Mouse (Mus musculus) frontal cortex, postnatal 25 days (tissue): ENCODE measurements at regions not wholly inside any gene's neighbourhood (a gene's known extent, or its start where the extent isn't known, plus 50 kb on each side); places are given as distances from the start of the nearest gene placed in this dataset.

ENCODE experiments used
- DNase-seq, 2 experiments: peaks; one replicate each; pipeline ENCODE4 v3.0.0; 2022; ENCODE audit warnings: low spot score in 2 of 2

DNA sequence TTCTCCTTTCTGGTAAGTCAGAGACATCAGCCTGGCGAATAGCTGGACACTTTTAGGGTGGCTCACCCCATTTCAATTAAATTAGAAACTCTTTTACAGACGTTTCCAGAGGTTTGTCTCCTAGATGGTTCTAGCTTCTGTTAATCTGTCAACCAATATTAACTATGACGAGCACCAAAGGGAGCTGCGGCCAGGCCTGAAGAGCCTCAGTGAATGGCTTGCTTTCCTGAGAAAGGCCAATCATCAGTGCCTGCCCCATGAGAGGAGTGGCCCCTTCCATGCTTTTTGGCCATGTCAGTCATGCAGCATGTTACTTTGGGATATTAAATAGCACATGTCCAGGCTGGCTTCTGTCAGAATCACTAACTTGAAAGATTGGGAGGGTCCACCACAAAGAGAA is 296.6 kb upstream of the Id2 start:
- DNase-seq = no peak

GRCm38 (mm10) chr12:25389202-25389601 is 292.3 kb upstream of the Id2 start:
- DNase-seq = no peak

GRCm38 (mm10) chr12:25387791-25388280 is 290.9 kb upstream of the Id2 start:
- DNase-seq = no peak

GRCm38 (mm10) chr12:25382961-25383360 is 286.0 kb upstream of the Id2 start:
- DNase-seq = no peak

GRCm38 (mm10) chr12:25382475-25382874 is 285.5 kb upstream of the Id2 start:
- no peak for DNase-seq

DNA sequence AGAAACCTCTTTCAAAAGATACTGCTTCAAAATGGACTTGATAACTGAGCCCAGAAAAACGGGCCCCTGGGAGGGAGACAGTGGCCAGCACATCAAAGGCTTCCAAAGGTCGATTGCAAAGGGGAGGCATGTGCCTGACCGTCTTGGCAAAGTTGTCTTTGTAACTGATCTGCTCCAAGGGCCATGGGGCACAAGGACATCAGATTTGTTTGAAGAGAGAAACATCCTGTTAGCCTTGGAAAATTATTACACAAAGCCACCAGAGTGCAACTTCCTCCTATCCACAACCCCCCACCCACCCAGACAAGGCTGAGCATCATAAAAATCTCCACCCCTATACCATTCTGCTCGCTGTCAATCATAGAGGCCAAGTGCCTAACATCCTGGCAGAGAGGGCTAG is 284.7 kb upstream of the Id2 start:
- DNase-seq = no peak

DNA sequence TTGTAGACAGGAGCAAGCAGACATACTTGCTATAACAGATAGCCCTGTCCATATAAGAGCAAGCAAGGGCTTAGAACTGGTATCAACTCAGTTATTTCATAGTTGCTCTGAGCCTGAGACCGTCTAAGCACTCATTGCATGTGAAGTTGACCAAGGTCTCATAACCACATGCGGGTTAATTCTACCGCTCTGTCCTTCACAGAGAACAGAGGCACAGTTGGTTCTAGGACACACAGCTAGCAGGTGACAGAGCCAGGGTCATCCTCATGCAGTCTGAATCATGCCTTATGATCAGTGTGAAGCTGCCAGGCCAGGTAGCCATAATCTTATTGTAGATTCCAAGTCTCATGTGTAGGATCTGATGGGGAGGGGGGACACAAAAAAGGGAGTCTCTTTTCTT is 283.1 kb upstream of the Id2 start:
- DNase-seq = no peak

DNA sequence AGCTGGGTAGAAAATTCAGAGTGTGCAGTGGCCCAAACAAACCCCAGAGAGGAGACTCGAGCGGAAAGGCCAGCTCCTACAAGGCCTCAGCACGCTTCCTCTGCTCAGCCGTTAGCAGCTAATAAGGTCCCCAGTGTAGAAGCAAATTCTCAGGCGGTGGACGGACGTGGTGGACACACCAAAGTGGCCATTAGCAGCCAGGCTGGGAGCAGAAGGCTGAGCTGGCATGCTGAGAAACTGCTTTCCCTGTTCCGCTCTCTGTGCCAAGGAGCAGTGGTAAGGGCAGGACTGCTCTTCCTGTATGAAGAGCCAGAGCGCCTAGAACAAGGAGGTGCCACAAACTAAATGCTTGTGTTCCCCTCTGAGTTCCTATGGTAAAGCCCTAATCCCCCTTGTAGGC is 282.1 kb upstream of the Id2 start:
- DNase-seq = no peak

- DNase-seq = no peak
Measured at GRCm38 (mm10) chr12:25378036-25378645, 281.2 kb upstream of the Id2 start.

DNA sequence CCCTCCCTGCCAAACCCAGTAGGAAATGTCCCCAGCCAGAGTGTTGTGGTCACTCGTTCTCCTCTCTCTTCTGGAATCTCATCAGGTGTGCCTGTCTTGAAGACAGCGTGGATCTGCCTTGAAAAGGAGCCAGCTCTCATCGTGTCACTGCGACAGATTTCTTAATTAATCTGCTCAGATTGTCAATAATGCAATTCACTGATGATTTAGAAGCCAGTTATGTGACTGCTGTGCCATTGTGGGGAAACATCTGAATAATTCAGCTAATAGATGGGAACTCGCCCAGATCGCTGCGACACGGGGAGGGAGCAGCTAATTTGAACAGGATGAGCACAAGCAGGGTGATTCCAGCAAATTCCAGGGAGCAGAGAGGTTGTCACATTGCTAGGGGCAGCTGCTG is 279.5 kb upstream of the Id2 start:
- DNase-seq = no peak

GRCm38 (mm10) chr12:25367541-25367940 is 270.6 kb upstream of the Id2 start:
- DNase-seq = no peak

- no peak for DNase-seq
Measured at GRCm38 (mm10) chr12:25365600-25366267, 268.8 kb upstream of the Id2 start.

GRCm38 (mm10) chr12:25364966-25365568 is 268.1 kb upstream of the Id2 start:
- DNase-seq = no peak

- no peak for DNase-seq
Measured at GRCm38 (mm10) chr12:25363839-25364238, 266.9 kb upstream of the Id2 start.

DNA sequence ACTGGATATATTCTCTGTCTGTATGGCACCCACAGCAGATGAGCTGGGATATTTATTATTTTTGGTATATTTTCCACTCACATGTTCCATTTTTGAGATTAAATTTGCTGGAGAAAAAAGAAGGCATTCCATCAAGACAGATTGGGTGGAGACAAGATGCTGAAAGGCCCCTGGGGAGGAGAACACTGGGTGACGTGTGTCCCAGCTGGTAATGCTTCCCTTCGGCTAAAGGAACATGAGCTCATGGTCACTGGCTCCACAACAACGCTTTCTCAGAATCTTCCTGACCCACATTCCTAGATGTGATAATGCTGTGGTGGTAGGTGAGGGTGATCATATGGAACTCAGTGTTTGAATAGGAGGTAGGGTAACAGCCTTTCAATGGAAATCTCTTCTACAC is 266.4 kb upstream of the Id2 start:
- DNase-seq = no peak

DNA sequence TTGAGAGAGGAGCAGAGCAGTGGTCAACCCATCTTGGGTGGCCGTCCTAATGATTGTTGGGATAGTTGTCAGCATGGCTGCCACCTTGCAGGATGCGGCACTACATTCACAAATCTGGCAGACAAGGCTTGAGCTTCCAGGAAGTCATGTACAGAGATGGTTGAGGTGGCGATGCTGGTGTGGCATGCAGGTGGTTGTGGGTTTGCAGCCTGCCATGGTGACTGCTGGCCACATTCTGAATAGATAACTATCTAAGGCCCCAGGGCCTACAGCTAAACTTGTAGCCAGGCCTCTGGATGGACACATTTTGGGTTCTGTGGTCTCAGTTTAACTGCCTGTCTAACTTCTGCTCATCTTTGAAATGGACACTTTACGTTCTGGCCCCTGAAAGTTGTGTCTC is 265.8 kb upstream of the Id2 start:
- no peak for DNase-seq

DNA sequence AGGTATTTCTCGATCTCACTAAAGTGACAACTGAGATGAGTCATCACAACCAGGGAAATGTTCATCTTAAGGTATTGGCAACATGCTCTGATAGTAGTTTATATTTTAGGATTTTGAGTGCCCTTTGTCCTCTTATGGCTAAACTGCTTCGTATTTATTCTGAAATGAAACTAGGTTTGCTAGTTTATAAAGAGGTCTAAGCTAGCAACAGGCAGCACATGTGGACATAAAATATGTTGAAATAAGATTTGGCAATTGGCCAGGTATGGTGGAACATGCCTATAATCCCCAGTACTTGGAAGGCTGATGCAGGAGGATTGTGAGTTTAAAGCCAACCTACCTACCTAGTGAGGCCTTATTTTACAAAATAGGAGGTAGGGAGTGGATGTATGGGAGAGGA is 263.8 kb upstream of the Id2 start:
- no peak for DNase-seq

DNA sequence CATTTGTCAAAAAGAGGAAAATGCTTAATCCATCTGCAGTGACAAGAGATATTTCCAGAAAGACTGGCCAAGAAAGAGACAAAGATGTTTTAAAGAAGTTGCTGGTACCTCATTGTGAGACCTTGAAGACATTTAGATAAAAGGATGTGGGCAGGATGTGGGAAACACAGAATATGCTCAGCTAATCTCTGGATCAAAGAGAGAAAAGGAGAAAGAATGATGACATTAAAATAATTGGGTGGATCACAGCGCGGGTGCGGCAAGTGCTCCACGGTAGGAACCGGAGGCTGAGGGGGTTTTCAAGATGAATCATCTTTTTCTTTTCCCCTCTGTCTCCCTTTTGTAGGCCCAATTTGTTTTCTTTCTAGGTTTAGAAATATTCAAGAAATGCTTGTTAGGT is 263.0 kb upstream of the Id2 start:
- no peak for DNase-seq

- DNase-seq = no peak
Measured at GRCm38 (mm10) chr12:25358846-25359525, 262.0 kb upstream of the Id2 start.

- no peak for DNase-seq
Measured at GRCm38 (mm10) chr12:25356774-25357173, 259.8 kb upstream of the Id2 start.

- no peak for DNase-seq
Measured at GRCm38 (mm10) chr12:25355217-25355616, 258.3 kb upstream of the Id2 start.

- DNase-seq = no peak
Measured at GRCm38 (mm10) chr12:25353402-25353896, 256.5 kb upstream of the Id2 start.

DNA sequence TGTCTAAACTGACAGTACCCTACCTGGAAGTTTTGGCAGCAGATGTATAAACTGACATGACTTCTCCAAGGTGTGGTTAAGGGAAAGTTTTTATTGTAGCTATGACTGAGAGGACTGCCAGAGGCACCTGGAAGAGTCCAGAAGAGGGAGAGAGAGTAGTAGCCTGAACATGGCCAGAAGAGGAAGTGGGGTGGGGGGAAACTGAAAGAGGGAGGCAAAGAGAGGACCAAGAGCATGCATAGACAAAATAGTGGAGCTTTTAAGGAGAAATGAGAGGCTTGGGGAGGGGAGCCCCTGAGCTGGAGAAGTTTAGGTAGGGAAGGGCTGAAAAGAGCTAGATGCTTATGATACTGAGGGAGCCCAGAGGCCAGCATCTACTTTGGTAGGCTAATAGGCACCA is 255.2 kb upstream of the Id2 start:
- no peak for DNase-seq
